Mouse (Mus musculus) stomach, embryonic 14.5 days (tissue): Measurements from ENCODE around the gene Aadacl2. TPM values are rescaled to one million over a fixed set of nuclear protein-coding genes. Genes with fewer than 3 reads are reported as not detected.

Experiments used
- ATAC-seq: fragments of 200-750 bp; cut with Nextera tagmentation; 2 replicates; pipeline ENCODE4 v1.8.0; 2017; ENCODE audit warnings: low read depth, moderate TSS enrichment; ENCODE audit not compliant: insufficient number of reproducible peaks, insufficient read depth, low FRiP score
- H3K27ac ChIP-seq: fragments of 300-500 bp; sonication (generic); 2 replicates; pipeline ENCODE4 v1.5.1; 2014; ENCODE audit warnings: mild to moderate bottlenecking, low read length, moderate library complexity, mixed read lengths
- H3K27me3 ChIP-seq: fragments of 300-500 bp; sonication (generic); 2 replicates; pipeline ENCODE4 v1.6.1; 2014; ENCODE audit warnings: low read length, control low read depth, mixed read lengths; ENCODE audit not compliant: control insufficient read depth, insufficient read depth
- H3K36me3 ChIP-seq: fragments of 300-500 bp; sonication (generic); 2 replicates; pipeline ENCODE4 v1.6.1; 2014; ENCODE audit warnings: mild to moderate bottlenecking, control low read depth, low read length, moderate library complexity, mixed read lengths; ENCODE audit not compliant: control insufficient read depth, insufficient read depth
- H3K4me1 ChIP-seq: fragments of 300-500 bp; sonication (generic); 2 replicates; pipeline ENCODE4 v1.6.1; 2014; ENCODE audit warnings: low read length, control low read depth, mixed read lengths; ENCODE audit not compliant: control insufficient read depth, insufficient read depth
- H3K4me2 ChIP-seq: fragments of 300-500 bp; sonication (generic); replicated peaks from 2 replicates; pipeline ENCODE4 v1.6.1; 2014; ENCODE audit warnings: low read depth, low read length, control low read depth
- H3K4me3 ChIP-seq: fragments of 300-500 bp; sonication (generic); 2 replicates; pipeline ENCODE4 v1.5.1; 2014; ENCODE audit warnings: low read depth, low read length, control low read depth
- H3K9ac ChIP-seq: fragments of 300-500 bp; sonication (generic); replicated peaks from 2 replicates; pipeline ENCODE4 v1.6.1; 2014; ENCODE audit warnings: low read depth, mild to moderate bottlenecking, control low read depth, low read length, moderate library complexity, mixed read lengths
- H3K9me3 ChIP-seq: fragments of 300-500 bp; sonication (generic); 2 replicates; pipeline ENCODE4 v1.6.1; 2016; ENCODE audit warnings: low read depth, low read length, control low read depth; ENCODE audit not compliant: control insufficient read depth
- WGBS: fragments of 180-500 bp; shearing (Covaris S2); extraction: QIAGEN DNeasy Blood & Tissue Kit; methylation state at CpG from one replicate; pipeline ENCODE4 v1.1.7; 2014; 5-methylcytosine and 5-hydroxymethylcytosine counted together
- polyA plus RNA-seq: library from polyadenylated mRNA; unstranded; fragments of >200 nt; fragmentation: Nextera tagmentation; extraction: Ambion mirVana; gene quantifications from 2 replicates; pipeline ENCODE4 v1.2.1, GENCODE M21; 2014

Gene Aadacl2
- polyA plus RNA-seq, 1 experiment from 2014 or later: not detected

DNA sequence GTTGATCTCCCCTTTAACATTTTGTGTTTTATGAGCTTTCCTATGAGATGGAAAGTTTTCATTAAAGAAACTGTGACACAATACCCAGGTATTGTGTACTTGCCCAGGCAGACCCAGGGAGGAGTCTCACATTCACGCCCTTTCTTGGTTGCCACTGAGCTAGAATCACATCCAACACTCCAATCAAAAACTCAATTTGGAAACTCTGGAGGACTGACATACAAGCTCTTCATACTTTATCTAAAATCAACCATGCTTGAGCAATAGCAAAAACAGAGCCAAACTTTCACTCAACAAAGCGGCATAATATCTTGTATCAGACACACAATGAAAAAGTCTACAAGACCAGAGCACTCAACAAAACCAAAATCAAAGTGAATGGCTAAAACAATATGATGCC is 47.4 kb downstream of the Aadacl2 start:
- Histone ChIP-seq H3K4me1 (no peaks in the 10 kb centered on the region), H3K4me2 (no peak overlapping the region), H3K27ac (no peak overlapping the region), H3K27me3 (no peaks in the 10 kb centered on the region), H3K4me3 (no peak overlapping the region), H3K9ac (no peak overlapping the region), H3K36me3 (no peaks in the 10 kb centered on the region), H3K9me3 (no peaks in the 10 kb centered on the region)
- no peak for ATAC-seq
- WGBS: 86% methylated on average over 2 of the region's 2 CpGs

DNA sequence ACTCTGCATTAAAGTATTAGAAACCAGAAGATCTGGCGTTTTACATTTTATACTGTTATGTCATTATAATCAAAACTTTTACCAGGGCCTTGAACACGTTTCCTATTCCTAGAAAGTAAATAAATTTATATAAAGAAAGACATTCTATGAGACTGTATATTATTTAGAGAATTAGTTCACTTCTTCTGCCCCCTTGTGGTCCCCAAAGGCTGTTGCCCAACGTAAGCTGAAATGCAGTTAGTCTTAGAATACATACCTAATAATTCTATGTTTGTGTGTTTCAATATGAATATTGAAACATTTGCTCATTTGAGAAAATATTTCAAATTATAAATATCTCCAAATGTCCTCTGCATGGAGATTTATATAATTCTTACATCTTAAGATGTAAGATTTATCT is 49.9 kb downstream of the Aadacl2 start:
- H3K9me3 ChIP-seq: no peaks in the 10 kb centered on the region
- no peak overlapping the region for H3K27ac ChIP-seq
- H3K4me1 ChIP-seq: no peaks in the 10 kb centered on the region
- no peaks in the 10 kb centered on the region for H3K27me3 ChIP-seq
- WGBS: 29% methylated on average over 3 of the region's 3 CpGs
- H3K4me2 ChIP-seq: no peak overlapping the region
- ATAC-seq: no peak
- H3K36me3 ChIP-seq: no peaks in the 10 kb centered on the region
- H3K9ac ChIP-seq: no peak overlapping the region
- H3K4me3 ChIP-seq: no peak overlapping the region

DNA sequence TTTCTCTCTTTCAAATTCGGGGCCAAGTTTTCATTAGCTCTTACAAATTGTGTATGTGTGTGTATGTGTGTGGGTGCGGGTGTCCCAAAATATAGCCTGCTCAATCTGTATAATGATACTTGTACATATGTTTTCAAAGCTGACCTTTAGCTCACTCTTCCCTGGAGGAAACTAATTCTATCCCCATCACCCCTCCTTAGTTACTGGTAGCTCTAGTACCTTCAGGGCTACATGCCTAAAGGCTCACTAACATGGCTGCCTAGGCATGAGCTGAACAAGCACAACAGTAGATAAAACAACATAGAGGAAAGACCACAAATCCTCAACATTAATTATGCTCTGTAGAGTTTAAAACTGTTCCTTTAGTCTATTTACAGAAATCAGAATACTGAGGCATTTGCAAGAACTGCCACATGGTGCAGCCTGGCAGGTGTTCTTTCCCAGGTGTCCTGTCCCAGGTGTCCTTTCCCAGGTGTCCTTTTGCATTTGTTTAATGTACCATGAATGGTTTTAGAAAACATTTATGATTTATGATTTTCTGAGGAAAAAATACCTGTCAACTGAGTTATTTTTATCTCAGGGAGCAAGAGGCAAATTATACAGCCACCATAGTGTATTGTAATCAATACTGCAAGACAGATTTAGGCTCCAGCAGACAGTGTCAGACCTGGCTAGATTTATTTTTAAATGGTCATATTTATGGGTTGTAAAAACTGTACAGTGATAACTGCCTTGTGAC is 50.7 kb downstream of the Aadacl2 start:
- H3K9me3 ChIP-seq: no peaks in the 10 kb centered on the region
- no peaks in the 10 kb centered on the region for H3K36me3 ChIP-seq
- ATAC-seq: peak; percentile 4; the same call in 1 of the 2 replicates
- H3K9ac ChIP-seq: no peak overlapping the region
- H3K4me1 ChIP-seq: no peaks in the 10 kb centered on the region
- WGBS: 87% methylated on average over 2 of the region's 2 CpGs
- H3K4me2 ChIP-seq: no peak overlapping the region
- no peaks in the 10 kb centered on the region for H3K27me3 ChIP-seq
- H3K27ac ChIP-seq: no peak overlapping the region
- H3K4me3 ChIP-seq: no peak overlapping the region

DNA sequence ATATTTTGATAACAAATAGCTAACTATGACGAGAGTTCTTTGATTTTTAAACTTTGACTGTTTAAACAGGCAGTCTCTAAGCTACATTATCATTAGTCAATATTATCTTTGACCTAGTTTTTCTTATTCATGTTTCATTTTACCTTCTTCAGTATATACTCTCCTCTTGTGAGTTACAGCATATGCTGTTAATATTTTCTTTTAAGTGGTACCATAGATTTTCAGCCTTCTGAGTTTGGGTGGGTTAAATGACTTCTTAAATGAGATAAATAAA is 51.2 kb downstream of the Aadacl2 start:
- H3K4me2 ChIP-seq: no peak overlapping the region
- 30% methylated on average over 1 of the region's 1 CpGs for WGBS
- H3K9ac ChIP-seq: no peak overlapping the region
- no peaks in the 10 kb centered on the region for H3K27me3 ChIP-seq
- no peaks in the 10 kb centered on the region for H3K9me3 ChIP-seq
- H3K36me3 ChIP-seq: no peaks in the 10 kb centered on the region
- 0 out of 2 replicates have a peak, but pooled peaks have one; percentile 28 for ATAC-seq
- no peak overlapping the region for H3K4me3 ChIP-seq
- no peaks in the 10 kb centered on the region for H3K4me1 ChIP-seq
- no peak overlapping the region for H3K27ac ChIP-seq

Other genes with a start within 250 kb of the Aadacl2 start
- gene Gm8298, start 145.7 kb upstream of the Aadacl2 start, polyA plus RNA-seq: not detected in 2 replicates
- gene C130079G13Rik, start 81.5 kb upstream of the Aadacl2 start, polyA plus RNA-seq: not detected in 2 replicates
- gene Aadac, start 19.0 kb downstream of the Aadacl2 start, polyA plus RNA-seq: 0.90 TPM in 1 of 2 replicates, not detected in the other
- 0.32 TPM in 1 of 2 replicates, not detected in the other for gene Sucnr1, start 75.1 kb downstream of the Aadacl2 start, polyA plus RNA-seq